Mouse (Mus musculus) erythroblast, embryonic 14.5 days (primary cell): ENCODE measurements around the gene Tmem171.

Source experiments
- GATA1 ChIP-seq: IDR thresholded peaks from 2 replicates; pipeline ENCODE4 v1.6.1; 2012; ENCODE audit warnings: low read length, inconsistent platforms, mixed read lengths
- TAL1 ChIP-seq: IDR thresholded peaks from 3 replicates; pipeline ENCODE4 v1.6.1; 2012; ENCODE audit warnings: low read length, inconsistent platforms, mixed read lengths

- TF ChIP-seq GATA1 (no peak), TAL1 (no peak)
Observed at GRCm38 (mm10) chr13:98699982-98700540, 5.4 kb upstream of the Tmem171 start.
